Mouse (Mus musculus) myocyte (in vitro differentiated cells): Measurements from ENCODE around the gene Dmd.
"Not testable (repeated sequence)": the region's sequence is repeated elsewhere in the genome, so short reads cannot be mapped to it uniquely, and the experiment has no call there.

ENCODE experiments used
- CEBPB ChIP-seq: IDR thresholded peaks from 2 replicates; pipeline ENCODE4 v1.6.1; 2011; ENCODE audit warnings: mild to moderate bottlenecking, moderate library complexity; ENCODE audit not compliant: poor library complexity, insufficient read depth, severe bottlenecking
- E2F4 ChIP-seq: IDR thresholded peaks from one replicate; pipeline ENCODE4 v1.6.1; 2011; ENCODE audit warnings: mild to moderate bottlenecking, control low read depth, moderate library complexity; ENCODE audit not compliant: insufficient read depth
- MAX ChIP-seq: IDR thresholded peaks from one replicate; pipeline ENCODE4 v1.6.1; 2011; ENCODE audit warnings: low read depth, mild to moderate bottlenecking, control low read depth
- MYOD1 ChIP-seq, 3 experiments: IDR thresholded peaks; one replicate each; pipeline ENCODE4 v1.6.1; 2011; ENCODE audit warnings: control low read depth in 2 of 3, low read depth in 2 of 3, mild to moderate bottlenecking in 2 of 3, moderate library complexity in 1 of 3; ENCODE audit not compliant: insufficient read length in 2 of 3, control insufficient read depth in 1 of 3
- MYOG ChIP-seq, 3 experiments: IDR thresholded peaks; one replicate each; pipeline ENCODE4 v1.6.1; 2011; ENCODE audit warnings: control low read depth in 2 of 3, low read depth in 2 of 3, mild to moderate bottlenecking in 2 of 3; ENCODE audit not compliant: insufficient read length in 2 of 3, control insufficient read depth in 1 of 3, insufficient read depth in 1 of 3
- POLR2A ChIP-seq: IDR thresholded peaks from one replicate; pipeline ENCODE4 v1.6.1; 2011; ENCODE audit warnings: low read depth, mild to moderate bottlenecking, control low read depth, moderate library complexity; ENCODE audit not compliant: insufficient read length
- POLR2AphosphoS2 ChIP-seq: IDR thresholded peaks from one replicate; pipeline ENCODE4 v1.6.1; 2011; ENCODE audit warnings: low read depth, control low read depth; ENCODE audit not compliant: insufficient read length
- REST ChIP-seq: IDR thresholded peaks from one replicate; pipeline ENCODE4 v1.6.1; 2011; ENCODE audit warnings: mild to moderate bottlenecking, control low read depth, moderate library complexity; ENCODE audit not compliant: insufficient read depth, insufficient read length
- TCF12 ChIP-seq: IDR thresholded peaks from one replicate; pipeline ENCODE4 v1.6.1; 2011; ENCODE audit warnings: mild to moderate bottlenecking, control low read depth; ENCODE audit not compliant: poor library complexity, insufficient read depth, severe bottlenecking
- USF1 ChIP-seq: IDR thresholded peaks from one replicate; pipeline ENCODE4 v1.6.1; 2011; ENCODE audit warnings: low read depth, mild to moderate bottlenecking, control low read depth, moderate library complexity

- TF ChIP-seq MAX; POLR2A; TCF12; USF1; REST; MYOG (IDR thresholded peaks at IDR 0.05; ENCODE audit: control insufficient read depth in 1 of 3, insufficient read depth in 1 of 3, insufficient read length in 2 of 3, low read depth in 2 of 3); E2F4; CEBPB; POLR2AphosphoS2; MYOD1 (IDR thresholded peaks at IDR 0.05; ENCODE audit: control insufficient read depth in 1 of 3, insufficient read length in 2 of 3, low read depth in 2 of 3): not testable (repeated sequence)
These were observed 926.7 kb downstream of the Dmd start for GRCm38 (mm10) chrX:83875389-83875788.
